Mouse (Mus musculus) left cerebral cortex, postnatal 4 days (tissue): ENCODE data around the gene Dgkd. TPM values are rescaled to one million over a fixed set of nuclear protein-coding genes. Genes with fewer than 3 reads are reported as not detected.
A peak's percentile ranks its signal among the peaks of the same experiment; 100 is the strongest.

Source experiments
- DNase-seq: peaks from one replicate; pipeline ENCODE4 v3.0.0-alpha.2; 2022
- intact Hi-C: fragments of 180-260 bp; cut with DNase I; formaldehyde crosslinking; loops from one replicate; pipeline ENCODE4 v1.15.1; 2025
- total RNA-seq, 2 experiments: library from RNA; stranded (reverse); gene quantifications; 2 replicates each; pipeline ENCODE4 v1.2.3; 2021

The Dgkd gene
- total RNA-seq, 2 experiments from 2014 or later: 132 to 138 TPM

GRCm38 (mm10) chr1:87880326-87880627 lies 27.2 kb downstream of the Dgkd start:
- intact Hi-C loops: no loop called here
- DNase-seq: no peak

GRCm38 (mm10) chr1:87880856-87881255 lies 27.8 kb downstream of the Dgkd start:
- intact Hi-C loops: no loop called here
- no peak for DNase-seq

GRCm38 (mm10) chr1:87881726-87882125 lies 28.6 kb downstream of the Dgkd start:
- intact Hi-C loops: no loop called here
- DNase-seq: no peak

GRCm38 (mm10) chr1:87882554-87882953 lies 29.5 kb downstream of the Dgkd start:
- no peak for DNase-seq
- intact Hi-C loops: no loop called here

- intact Hi-C loops: no loop called here
- DNase-seq: no peak
Observed at GRCm38 (mm10) chr1:87890960-87891359, 37.9 kb downstream of the Dgkd start.

- no peak for DNase-seq
- intact Hi-C loops: no loop called here
Observed at GRCm38 (mm10) chr1:87891634-87892033, 38.5 kb downstream of the Dgkd start.

GRCm38 (mm10) chr1:87892499-87892898 lies 39.4 kb downstream of the Dgkd start:
- intact Hi-C loops: no loop called here

GRCm38 (mm10) chr1:87893414-87893813 lies 40.3 kb downstream of the Dgkd start:
- intact Hi-C loops: no loop called here
- no peak for DNase-seq

More at GRCm38 (mm10) chr1:87892499-87892898, 39.4 kb downstream of the Dgkd start:
- no peak for DNase-seq

GRCm38 (mm10) chr1:87896921-87897320 lies 43.8 kb downstream of the Dgkd start:
- intact Hi-C loops: no loop called here
- DNase-seq: no peak

- intact Hi-C loops: no loop called here
- DNase-seq: no peak
Observed at GRCm38 (mm10) chr1:87899701-87900100, 46.6 kb downstream of the Dgkd start.

GRCm38 (mm10) chr1:87900979-87901378 lies 47.9 kb downstream of the Dgkd start:
- intact Hi-C loops: no loop called here
- DNase-seq: no peak

- intact Hi-C loops: no loop called here
- no peak for DNase-seq
Observed at GRCm38 (mm10) chr1:87902186-87902585, 49.1 kb downstream of the Dgkd start.

GRCm38 (mm10) chr1:87906361-87906956 lies 53.4 kb downstream of the Dgkd start:
- no peak for DNase-seq
- intact Hi-C loops: no loop called here

GRCm38 (mm10) chr1:87908006-87908405 lies 54.9 kb downstream of the Dgkd start:
- intact Hi-C loops: no loop called here
- no peak for DNase-seq

GRCm38 (mm10) chr1:87908736-87909135 lies 55.6 kb downstream of the Dgkd start:
- intact Hi-C loops: no loop called here
- DNase-seq: no peak

- no peak for DNase-seq
- intact Hi-C loops: no loop called here
Observed at GRCm38 (mm10) chr1:87909565-87909964, 56.5 kb downstream of the Dgkd start.

- DNase-seq: no peak
- intact Hi-C loops: no loop called here
Observed at GRCm38 (mm10) chr1:87910428-87910827, 57.3 kb downstream of the Dgkd start.

GRCm38 (mm10) chr1:87913356-87913755 lies 60.3 kb downstream of the Dgkd start:
- no peak for DNase-seq
- intact Hi-C loops: no loop called here

- DNase-seq: no peak
- intact Hi-C loops: no loop called here
Observed at GRCm38 (mm10) chr1:87917361-87917760, 64.3 kb downstream of the Dgkd start.

- no peak for DNase-seq
- intact Hi-C loops: no loop called here
Observed at GRCm38 (mm10) chr1:87918061-87918460, 65.0 kb downstream of the Dgkd start.

- no peak for DNase-seq
- intact Hi-C loops: no loop called here
Observed at GRCm38 (mm10) chr1:87920056-87920614, 67.0 kb downstream of the Dgkd start.

- DNase-seq: peak; percentile 46
- intact Hi-C loops: no loop called here
Observed at GRCm38 (mm10) chr1:87922666-87923065, 69.6 kb downstream of the Dgkd start.

GRCm38 (mm10) chr1:87924888-87925287 lies 71.8 kb downstream of the Dgkd start:
- intact Hi-C loops: no loop called here
- DNase-seq: no peak
